Mouse (Mus musculus) duodenum, adult 2 months (tissue): Measurements from ENCODE around the gene Ksr2. TPM values are rescaled to one million over a fixed set of nuclear protein-coding genes. Genes with fewer than 3 reads are reported as not detected.

Experiments
- polyA plus RNA-seq: library from polyadenylated mRNA; depleted of rRNA; stranded (reverse); fragments of >200 nt; gene quantifications from 2 replicates; pipeline ENCODE4 v1.2.3, GENCODE M21; 2012; ENCODE audit warnings: low replicate concordance; rRNA removed

Ksr2 gene
- 0.04 and 0.27 TPM in 2 replicates for polyA plus RNA-seq

DNA sequence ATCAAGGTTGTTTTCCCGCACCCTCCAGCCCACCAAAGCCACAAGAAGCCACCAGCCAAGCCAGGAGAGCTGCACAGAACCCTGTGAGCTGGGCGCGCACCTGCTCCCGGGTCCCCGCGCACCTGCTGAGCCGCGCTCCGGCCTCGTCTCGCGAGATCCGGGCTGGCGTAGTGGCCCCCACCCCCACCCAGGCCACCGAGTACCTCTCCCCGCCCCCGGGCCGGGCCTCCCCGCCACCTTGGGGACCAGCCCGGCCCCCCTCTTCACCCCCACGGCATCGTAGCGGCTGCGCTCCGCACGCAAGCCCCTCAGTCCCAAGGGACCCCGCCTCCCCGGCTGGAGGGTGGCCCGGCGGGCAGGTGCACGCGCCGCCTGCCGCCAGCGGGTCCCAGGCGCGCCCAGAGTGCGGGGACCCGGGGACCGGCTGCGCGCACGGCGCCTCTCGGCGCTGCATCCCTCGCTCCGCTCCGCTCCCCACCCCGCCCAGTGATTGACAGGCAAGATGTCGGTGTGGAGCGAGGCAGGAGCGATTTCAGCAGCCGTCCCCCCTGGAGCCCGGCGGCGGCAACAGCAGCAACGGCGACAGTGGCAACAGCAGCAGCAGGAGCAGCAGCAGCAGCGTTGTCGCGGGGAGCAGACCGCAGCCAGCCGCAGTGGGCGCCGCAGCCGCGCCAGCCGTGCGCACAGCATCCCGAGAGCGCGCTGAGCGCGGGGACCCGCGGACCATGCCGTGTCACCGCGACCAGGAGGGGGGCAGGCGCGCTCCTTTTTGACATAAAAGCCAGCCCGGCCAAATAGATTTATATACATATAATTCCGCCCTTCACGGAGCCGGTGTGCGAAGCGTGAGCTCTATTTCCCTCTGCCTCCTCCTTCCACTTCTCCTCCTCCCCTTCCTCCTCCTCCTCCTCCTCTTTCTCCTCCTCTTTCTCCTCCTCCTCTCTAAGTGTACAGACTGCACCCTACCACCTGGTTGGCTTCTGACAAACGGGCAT lies at the start of gene Ksr2:
Ksr2 (plus strand) TSS at position 494 of the 995 bp plus-strand sequence.

GRCm38 (mm10) chr5:117388877-117389276 lies 24.9 kb upstream of the Ksr2 start, which contains the start of gene Rfc5:
Gene Rfc5 (minus strand): TSS chr5:117389047.

GRCm38 (mm10) chr5:117780681-117781080 lies 366.9 kb downstream of the Ksr2 start, which contains the start of gene Nos1:
Gene Nos1 (plus strand): TSS chr5:117781032.

Other genes with a start within 250 kb of the Ksr2 start
- gene Pebp1, start 126.4 kb upstream of the Ksr2 start, polyA plus RNA-seq: 367 and 385 TPM in 2 replicates
- gene Vsig10, start 94.9 kb upstream of the Ksr2 start, polyA plus RNA-seq: 43.6 and 52.4 TPM in 2 replicates
- 96.4 and 196 TPM in 2 replicates for gene Wsb2, start 56.7 kb upstream of the Ksr2 start, polyA plus RNA-seq
- gene Rfc5, start 25.0 kb upstream of the Ksr2 start, polyA plus RNA-seq: 11.3 and 22.5 TPM in 2 replicates